Comparison of ENCODE assay signal across 8 mouse cellular contexts in the genomic region with DNA sequence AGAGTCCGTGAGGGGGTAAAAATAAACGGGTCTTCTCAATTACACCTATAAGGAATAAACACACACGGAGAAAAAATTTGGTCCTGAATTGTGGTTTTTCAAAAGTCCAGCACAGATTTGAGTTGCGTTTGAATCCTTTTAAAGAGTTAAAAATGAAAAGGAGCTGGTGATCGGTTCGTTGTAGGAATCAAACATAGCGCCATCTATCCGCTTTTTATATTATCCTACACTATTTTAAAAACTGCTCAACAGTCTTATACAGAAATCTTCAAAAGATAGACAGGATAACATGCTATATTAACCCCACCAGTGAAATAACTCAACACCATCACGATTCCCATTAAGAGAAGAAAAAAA. TPM values are rescaled to one million over a fixed set of nuclear protein-coding genes. Genes with fewer than 3 reads are reported as not detected.
A peak's percentile ranks its signal among the peaks of the same experiment; 100 is the strongest.
DNase-seq lines count a peak whose midpoint lies in the region; ATAC-seq and TF ChIP-seq lines count a peak whose summit lies in the region.

No protein-coding gene starts in this region.

- WGBS in forebrain, postnatal 0 days, result under 1% methylated on average over 9 of the region's 9 CpGs
- WGBS in liver, embryonic 16.5 days (ENCODE audit: insufficient replicate concordance), result 1% methylated on average over 9 of the region's 9 CpGs

- peak overlapping the region; percentile 92 for H3K4me3 ChIP-seq in forebrain, postnatal 0 days (ENCODE audit: low read depth, low read length)
- H3K4me3 ChIP-seq in liver, embryonic 16.5 days (ENCODE audit: low read depth, low read length), result peak overlapping the region; percentile 62

- H3K27ac ChIP-seq in forebrain, postnatal 0 days (ENCODE audit: low read depth, low read length), result peak overlapping the region; percentile 99
- no peak overlapping the region for H3K27ac ChIP-seq in liver, embryonic 16.5 days (ENCODE audit: low read length)

- peak overlapping the region; percentile 99 for H3K9ac ChIP-seq in forebrain, postnatal 0 days
- no peak overlapping the region for H3K9ac ChIP-seq in liver, embryonic 16.5 days (ENCODE audit: low read depth, low read length)

- TF ChIP-seq CTCF in forebrain, postnatal 0 days (IDR thresholded peaks at IDR 0.05; ENCODE audit: low read depth), result peak; percentile 43

- 0 out of 2 replicates have a peak, but pooled peaks have one; percentile 5 for ATAC-seq in frontal cortex, adult (ENCODE audit: low TSS enrichment)
- ATAC-seq in forebrain, postnatal 0 days, result no peak
- ATAC-seq in liver, embryonic 16.5 days (ENCODE audit: low read depth), result no peak

- peaks cover 5% of the 10 kb centered on the region for H3K4me1 ChIP-seq in forebrain, postnatal 0 days (ENCODE audit: insufficient read depth)
- H3K4me1 ChIP-seq in liver, embryonic 16.5 days (ENCODE audit: control insufficient read depth, low read depth, low read length), result peaks cover 6% of the 10 kb centered on the region

- no peak for DNase-seq in frontal cortex, postnatal 14 days (ENCODE audit: low spot score in 2 of 2)
- DNase-seq in 416B (ENCODE audit: low read depth), result peak; percentile 76
- peak; percentile 79 for DNase-seq in forebrain, postnatal 0 days
- no peak for DNase-seq in urinary bladder, postnatal 14 days (ENCODE audit: low spot score)
- no peak for DNase-seq in cerebellum, adult 11 months
- DNase-seq in left cerebral cortex, adult 11 months (ENCODE audit: low spot score), result no peak

- no peaks in the 10 kb centered on the region for H3K9me3 ChIP-seq in forebrain, postnatal 0 days (ENCODE audit: low read length)
- no peaks in the 10 kb centered on the region for H3K9me3 ChIP-seq in liver, embryonic 16.5 days (replicated peaks; ENCODE audit: control insufficient read depth, low read length)

- peak overlapping the region; percentile 47 for H3K4me2 ChIP-seq in forebrain, postnatal 0 days (ENCODE audit: low read depth)
- peak overlapping the region; percentile 79 for H3K4me2 ChIP-seq in liver, embryonic 16.5 days (ENCODE audit: low read depth, low read length)

- no peaks in the 10 kb centered on the region for H3K27me3 ChIP-seq in forebrain, postnatal 0 days (ENCODE audit: insufficient read depth, low read length)
- H3K27me3 ChIP-seq in liver, embryonic 16.5 days (ENCODE audit: control insufficient read depth, insufficient read depth, low read depth, low read length), result peaks cover 43% of the 10 kb centered on the region

- H3K36me3 ChIP-seq in forebrain, postnatal 0 days (ENCODE audit: insufficient read depth), result no peaks in the 10 kb centered on the region
- H3K36me3 ChIP-seq in liver, embryonic 16.5 days (ENCODE audit: control insufficient read depth, insufficient read depth), result no peaks in the 10 kb centered on the region

RNA-seq across cellular contexts. Expression of a gene that starts 3.3 kb away (rescaled TPM):
- total RNA-seq in forebrain, postnatal 0 days (2014; rRNA removed), result 217 and 275 TPM in 2 replicates
- polyA plus RNA-seq in forebrain, postnatal 0 days (2015; fragmentation: Nextera tagmentation; extraction: Ambion mirVana), result 202 and 214 TPM in 2 replicates
- polyA plus RNA-seq in liver, embryonic 16.5 days (2015; fragmentation: Nextera tagmentation; extraction: Ambion mirVana), result 1.2 and 1.7 TPM in 2 replicates

Comparison
In these comparisons a context has a peak if more than half of its experiments do, and no peak if none do; other contexts are left out.
1. DNase-seq: peak in 416B (single experiment) and forebrain, postnatal 0 days (single experiment); none in frontal cortex, postnatal 14 days (0 of 2), urinary bladder, postnatal 14 days (single experiment), cerebellum, adult 11 months (single experiment) and left cerebral cortex, adult 11 months (single experiment).
2. RNA of a gene that starts 3.3 kb away (polyA plus RNA-seq): 202 to 214 TPM in forebrain, postnatal 0 days; 1.2 to 1.7 TPM in liver, embryonic 16.5 days; every median in the first group is over 10 times any median in the second.